Mouse (Mus musculus) midbrain, embryonic 10.5 days (tissue): Measurements from ENCODE around the gene Ugt1a6a. TPM values are rescaled to one million over a fixed set of nuclear protein-coding genes. Genes with fewer than 3 reads are reported as not detected.
"Not testable (repeated sequence)": the region's sequence is repeated elsewhere in the genome, so short reads cannot be mapped to it uniquely, and the experiment has no call there.

Source experiments
- DNase-seq: peaks from one replicate; pipeline ENCODE4 v3.0.0-alpha.2; 2017; ENCODE audit warnings: low spot score
- H3K27ac ChIP-seq: fragments of 300-500 bp; sonication (generic); replicated peaks from 2 replicates; pipeline ENCODE4 v1.5.1; 2016; ENCODE audit warnings: mild to moderate bottlenecking
- H3K27me3 ChIP-seq: fragments of 300-500 bp; sonication (generic); 2 replicates; pipeline ENCODE4 v1.6.1; 2016; ENCODE audit warnings: low read depth, mild to moderate bottlenecking; ENCODE audit not compliant: poor library complexity, severe bottlenecking
- H3K36me3 ChIP-seq: fragments of 300-500 bp; sonication (generic); 2 replicates; pipeline ENCODE4 v1.6.1; 2016; ENCODE audit warnings: mild to moderate bottlenecking, moderate library complexity
- H3K4me1 ChIP-seq: fragments of 300-500 bp; sonication (generic); 2 replicates; pipeline ENCODE4 v1.6.1; 2016
- H3K4me3 ChIP-seq: fragments of 300-500 bp; sonication (generic); 2 replicates; pipeline ENCODE4 v1.5.1; 2016; ENCODE audit warnings: mild to moderate bottlenecking, moderate library complexity
- H3K9me3 ChIP-seq: fragments of 300-500 bp; sonication (generic); replicated peaks from 2 replicates; pipeline ENCODE4 v1.6.1; 2016; ENCODE audit warnings: mild to moderate bottlenecking
- WGBS: fragments of 180-500 bp; shearing (Covaris S2); methylation state at CpG from one replicate; pipeline ENCODE4 v1.1.7; 2016; 5-methylcytosine and 5-hydroxymethylcytosine counted together
- polyA plus RNA-seq: library from polyadenylated mRNA; unstranded; fragments of >200 nt; fragmentation: Nextera tagmentation; extraction: Ambion mirVana; gene quantifications from 2 replicates; pipeline ENCODE4 v1.2.1, GENCODE M21; 2016

Gene Ugt1a6a
- polyA plus RNA-seq, 1 experiment from 2014 or later, result not detected

DNA sequence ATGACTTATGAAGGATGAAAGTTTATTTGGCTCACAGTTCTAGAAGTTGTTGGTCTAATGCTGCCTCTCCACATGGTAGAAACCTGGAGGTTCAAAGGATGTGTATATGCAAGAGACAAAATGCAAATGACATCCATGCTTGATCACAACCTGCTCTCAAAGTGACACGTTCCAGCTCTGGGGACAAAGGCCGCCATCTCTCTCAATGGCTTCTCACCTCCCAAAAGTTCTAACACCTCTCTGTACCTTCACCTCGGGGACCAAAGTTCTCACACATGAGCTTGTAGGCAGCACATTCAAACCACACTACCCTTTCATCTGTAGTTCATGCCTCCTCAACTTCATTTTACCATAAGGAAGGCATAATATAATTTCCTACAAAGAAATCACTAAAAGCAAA lies 83.0 kb downstream of the Ugt1a6a start:
- 43% methylated on average over 3 of the region's 3 CpGs for WGBS
- no peak for DNase-seq
- Histone ChIP-seq H3K4me3 (no peak overlapping the region), H3K9me3 (no peaks in the 10 kb centered on the region; the same call in 1 of the 2 replicates), H3K4me1 (no peaks in the 10 kb centered on the region), H3K36me3 (no peaks in the 10 kb centered on the region), H3K27ac (no peak overlapping the region), H3K27me3 (no peaks in the 10 kb centered on the region)

DNA sequence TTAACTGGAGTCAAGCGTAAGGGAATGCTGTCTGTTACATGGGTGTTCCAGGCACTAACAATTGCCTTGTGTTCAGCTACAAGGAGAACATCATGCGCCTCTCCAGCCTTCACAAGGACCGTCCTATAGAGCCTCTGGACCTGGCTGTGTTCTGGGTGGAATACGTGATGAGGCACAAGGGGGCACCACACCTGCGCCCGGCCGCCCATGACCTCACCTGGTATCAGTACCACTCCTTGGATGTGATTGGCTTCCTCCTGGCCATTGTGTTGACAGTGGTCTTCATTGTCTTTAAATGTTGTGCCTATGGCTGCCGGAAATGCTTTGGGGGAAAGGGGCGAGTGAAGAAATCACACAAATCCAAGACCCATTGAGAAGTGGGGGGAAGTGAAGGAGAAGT lies 83.4 kb downstream of the Ugt1a6a start:
- peak; percentile 20 for DNase-seq
- H3K4me1 ChIP-seq, result no peaks in the 10 kb centered on the region
- whole genome bisulfite sequencing, result 76% methylated on average over 9 of the region's 9 CpGs

DNA sequence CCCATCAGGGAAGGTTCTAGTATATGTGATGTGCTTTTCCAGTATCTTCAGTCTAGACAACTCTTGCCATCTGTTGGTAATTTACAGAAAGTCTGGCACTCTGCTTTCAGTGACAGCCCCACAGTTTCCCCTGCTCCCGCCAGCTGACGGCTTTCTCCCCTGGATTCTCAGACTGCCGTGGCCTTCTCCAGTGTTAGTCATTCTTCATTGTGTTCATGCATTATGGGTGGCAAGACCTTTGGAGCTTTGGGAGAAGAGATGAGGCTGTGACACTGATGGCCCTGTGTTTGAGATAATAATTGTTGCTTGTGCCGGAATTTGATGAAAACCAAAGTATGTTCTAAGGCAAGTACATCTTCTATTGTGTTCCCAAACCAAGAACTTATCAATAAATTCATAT lies 84.0 kb downstream of the Ugt1a6a start:
- Histone ChIP-seq H3K27ac (no peak overlapping the region), H3K9me3 (no peaks in the 10 kb centered on the region; the same call in 1 of the 2 replicates), H3K27me3 (no peaks in the 10 kb centered on the region), H3K4me1 (no peaks in the 10 kb centered on the region), H3K36me3 (no peaks in the 10 kb centered on the region), H3K4me3 (no peak overlapping the region)
- 52% methylated on average over 4 of the region's 4 CpGs for WGBS
- DNase-seq, result peak; percentile 15

More for the DNA sequence above, 83.4 kb downstream of the Ugt1a6a start:
- Histone ChIP-seq H3K9me3 (no peaks in the 10 kb centered on the region; the same call in 1 of the 2 replicates), H3K36me3 (no peaks in the 10 kb centered on the region), H3K27me3 (no peaks in the 10 kb centered on the region), H3K27ac (no peak overlapping the region), H3K4me3 (no peak overlapping the region)

DNA sequence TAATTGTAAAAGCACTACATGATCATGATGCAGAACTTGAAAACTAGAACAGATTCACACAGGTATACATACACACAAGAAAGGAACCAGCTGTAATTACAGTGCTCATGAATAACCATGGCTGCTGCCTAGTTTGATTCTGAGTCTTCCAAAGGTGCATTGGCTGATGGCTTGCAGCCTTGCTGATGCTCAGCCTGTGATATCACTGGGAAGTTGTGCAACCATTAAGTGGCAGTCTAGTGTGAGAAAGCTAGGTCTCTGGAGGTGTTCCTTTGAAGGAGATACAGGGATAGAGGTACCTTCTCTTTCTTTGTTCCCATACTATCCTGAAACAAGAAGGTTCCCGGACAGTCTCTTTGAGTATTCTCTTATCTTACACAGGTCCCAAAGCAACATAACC lies 84.4 kb downstream of the Ugt1a6a start:
- Histone ChIP-seq H3K9me3 (no peaks in the 10 kb centered on the region; the same call in 1 of the 2 replicates), H3K27ac (no peak overlapping the region), H3K4me1 (no peaks in the 10 kb centered on the region), H3K36me3 (no peaks in the 10 kb centered on the region), H3K27me3 (no peaks in the 10 kb centered on the region), H3K4me3 (no peak overlapping the region)
- WGBS, result 17% methylated on average over 1 of the region's 1 CpGs
- DNase-seq, result no peak

DNA sequence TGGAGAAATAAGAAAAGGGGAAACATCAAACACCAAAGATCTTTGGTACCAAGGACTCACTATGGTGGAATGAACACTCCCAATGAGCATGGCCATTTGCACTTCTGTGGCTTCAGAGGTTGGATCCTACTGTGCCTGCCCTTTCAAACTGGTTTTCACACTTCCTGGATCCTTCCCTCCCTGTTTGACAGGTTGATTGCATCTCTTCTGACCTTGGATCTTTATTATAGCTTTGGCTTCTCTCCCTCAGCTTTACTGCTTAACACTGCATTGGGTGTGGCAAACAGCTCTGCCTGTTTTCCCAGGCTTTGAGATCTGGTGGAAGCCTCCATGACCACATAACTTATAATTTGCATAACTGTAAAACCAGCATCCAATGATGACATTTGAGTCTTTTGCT lies 85.7 kb downstream of the Ugt1a6a start:
- Histone ChIP-seq H3K9me3 (peaks cover 2% of the 10 kb centered on the region), H3K4me3 (no peak overlapping the region), H3K27ac (no peak overlapping the region), H3K36me3 (no peaks in the 10 kb centered on the region), H3K4me1 (no peaks in the 10 kb centered on the region), H3K27me3 (no peaks in the 10 kb centered on the region)
- DNase-seq, result peak; percentile 18

DNA sequence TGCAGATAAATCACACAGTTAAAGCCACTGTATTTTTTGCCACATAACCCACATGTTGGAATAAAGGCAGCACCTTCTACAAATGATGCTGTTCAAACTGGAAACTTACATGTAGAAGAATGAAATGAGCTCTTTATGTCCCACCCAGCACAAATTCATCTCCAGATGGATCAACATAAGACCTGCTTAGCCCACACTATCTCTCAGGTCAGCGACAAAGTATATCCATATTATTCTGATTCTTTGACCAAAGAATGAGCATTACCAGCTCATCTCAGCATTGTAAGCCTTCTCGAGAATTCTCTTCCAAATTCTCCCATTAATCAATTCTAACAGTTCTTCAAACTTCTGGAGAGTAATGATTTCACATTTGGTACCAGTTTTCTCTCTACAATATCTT lies 87.6 kb downstream of the Ugt1a6a start:
- no peak for DNase-seq
- WGBS, result 57% methylated on average over 2 of the region's 2 CpGs
- H3K36me3 ChIP-seq, result no peaks in the 10 kb centered on the region
- no peak overlapping the region for H3K27ac ChIP-seq
- H3K4me1 ChIP-seq, result no peaks in the 10 kb centered on the region
- no peaks in the 10 kb centered on the region for H3K27me3 ChIP-seq
- no peak overlapping the region for H3K4me3 ChIP-seq
- H3K9me3 ChIP-seq, result peaks cover 21% of the 10 kb centered on the region

DNA sequence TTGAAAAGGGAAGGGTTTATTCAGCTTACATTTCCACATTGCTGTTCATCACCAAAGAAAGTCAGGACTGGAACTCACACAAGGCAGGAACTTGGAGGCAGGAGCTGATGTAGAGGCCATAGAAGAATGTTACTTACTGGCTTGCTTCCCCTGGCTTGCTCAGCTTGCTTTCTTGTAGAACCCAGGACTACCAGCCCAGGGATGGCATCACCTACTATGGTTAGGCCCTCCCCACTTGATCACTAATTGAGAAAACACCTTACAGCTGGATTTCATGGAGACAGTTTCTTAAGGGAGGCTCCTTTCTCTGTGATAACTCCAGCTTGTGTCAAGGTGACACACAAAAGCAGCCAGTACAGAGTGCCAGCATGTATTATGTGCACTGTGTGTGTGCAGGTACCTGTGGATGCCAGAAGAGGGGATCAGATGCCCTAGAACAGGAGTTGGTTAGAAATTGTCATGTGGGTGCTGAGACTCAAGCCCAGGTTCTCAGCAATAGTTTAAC lies 88.5 kb downstream of the Ugt1a6a start:
- not testable (repeated sequence) for H3K4me1 ChIP-seq, H3K36me3 ChIP-seq, H3K4me3 ChIP-seq, H3K27ac ChIP-seq, H3K27me3 ChIP-seq
- peak; percentile 18 for DNase-seq
- peaks cover 29% of the 10 kb centered on the region for H3K9me3 ChIP-seq

DNA sequence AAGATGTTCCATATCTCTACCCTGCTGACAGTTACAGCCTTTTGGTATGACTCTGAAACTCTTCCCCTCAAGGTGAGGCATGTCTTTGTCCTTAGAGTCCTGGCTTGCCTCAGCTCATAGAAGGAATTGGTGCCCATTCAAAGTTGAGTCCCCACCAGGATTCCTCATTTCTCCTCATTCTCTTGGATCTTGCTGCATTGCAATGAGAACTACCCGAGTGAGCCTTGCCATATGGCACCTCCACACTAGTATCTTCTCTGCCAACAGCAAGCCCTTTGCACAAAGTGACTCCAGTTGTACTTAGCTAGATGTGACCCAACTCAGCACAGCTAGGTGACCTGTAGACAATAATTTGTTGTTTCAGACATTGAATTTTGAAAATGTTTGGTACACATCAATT lies 89.0 kb downstream of the Ugt1a6a start:
- WGBS, result 62% methylated on average over 1 of the region's 1 CpGs
- Histone ChIP-seq H3K4me1 (no peaks in the 10 kb centered on the region), H3K9me3 (peaks cover 34% of the 10 kb centered on the region), H3K4me3 (no peak overlapping the region), H3K36me3 (no peaks in the 10 kb centered on the region), H3K27ac (no peak overlapping the region), H3K27me3 (no peaks in the 10 kb centered on the region)
- DNase-seq, result peak; percentile 17

DNA sequence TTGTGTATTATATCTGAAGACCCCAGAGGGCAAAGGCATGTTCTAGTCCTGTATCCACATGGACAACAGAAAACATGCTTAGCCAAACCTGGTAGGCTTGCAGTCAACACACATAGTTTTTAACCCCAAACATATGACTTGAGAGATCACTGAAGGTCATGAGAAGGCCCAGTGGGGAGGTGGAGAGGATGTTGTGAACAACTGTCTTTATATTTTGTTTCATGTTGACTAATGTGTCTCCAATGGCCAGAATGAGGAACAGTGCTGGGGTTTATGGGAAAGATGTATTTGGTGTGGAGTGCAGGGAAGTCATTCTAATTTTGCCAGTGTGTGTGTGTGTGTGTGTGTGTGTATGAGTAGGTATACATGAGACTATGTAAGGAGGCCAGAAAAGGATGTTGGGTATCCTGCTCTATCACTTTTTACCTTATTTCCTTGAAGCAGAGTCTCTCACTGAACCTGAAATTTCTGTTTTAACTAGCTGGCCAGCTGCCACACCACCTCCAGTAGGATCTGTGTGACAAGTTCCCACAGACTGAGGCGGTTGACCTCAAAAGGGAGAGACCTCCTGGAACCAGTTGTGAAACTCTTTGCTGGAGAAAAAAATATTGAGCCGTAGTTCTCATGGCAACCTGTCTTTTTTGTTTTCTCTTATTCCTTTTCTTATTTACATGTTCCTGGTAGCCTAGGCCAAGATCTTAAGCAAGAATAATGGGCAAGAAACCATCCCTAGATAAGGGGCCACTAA lies 89.6 kb downstream of the Ugt1a6a start:
- peak; percentile 16 for DNase-seq
- H3K4me3 ChIP-seq, result no peak overlapping the region
- no peaks in the 10 kb centered on the region for H3K27me3 ChIP-seq
- no peaks in the 10 kb centered on the region for H3K36me3 ChIP-seq
- peaks cover 40% of the 10 kb centered on the region for H3K9me3 ChIP-seq
- H3K4me1 ChIP-seq, result no peaks in the 10 kb centered on the region
- no peak overlapping the region for H3K27ac ChIP-seq
- WGBS, result 68% methylated on average over 2 of the region's 2 CpGs

DNA sequence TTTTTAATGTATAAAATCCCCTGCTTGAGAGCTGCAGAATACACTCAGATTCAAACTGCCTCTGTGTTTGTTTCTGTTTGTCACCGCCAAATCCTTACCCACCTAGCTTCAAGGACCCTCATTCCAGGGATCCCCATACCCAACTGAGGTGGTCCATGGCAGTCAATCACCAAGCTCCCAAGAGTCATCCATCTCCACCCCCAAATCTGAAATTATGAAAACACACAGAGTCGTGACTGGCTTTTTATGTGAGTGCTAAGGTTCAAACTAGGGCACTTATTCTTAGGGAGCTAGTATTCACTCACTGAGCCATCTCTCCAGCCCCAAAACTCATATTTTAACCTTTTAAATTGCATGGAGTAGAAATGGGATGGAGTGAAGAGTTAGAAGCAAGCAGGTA lies 90.7 kb downstream of the Ugt1a6a start:
- not testable (repeated sequence) for H3K27me3 ChIP-seq, H3K27ac ChIP-seq, H3K4me1 ChIP-seq, H3K4me3 ChIP-seq, H3K36me3 ChIP-seq
- WGBS, result 44% methylated on average over 2 of the region's 2 CpGs
- peaks cover 51% of the 10 kb centered on the region for H3K9me3 ChIP-seq
- peak; percentile 11 for DNase-seq

DNA sequence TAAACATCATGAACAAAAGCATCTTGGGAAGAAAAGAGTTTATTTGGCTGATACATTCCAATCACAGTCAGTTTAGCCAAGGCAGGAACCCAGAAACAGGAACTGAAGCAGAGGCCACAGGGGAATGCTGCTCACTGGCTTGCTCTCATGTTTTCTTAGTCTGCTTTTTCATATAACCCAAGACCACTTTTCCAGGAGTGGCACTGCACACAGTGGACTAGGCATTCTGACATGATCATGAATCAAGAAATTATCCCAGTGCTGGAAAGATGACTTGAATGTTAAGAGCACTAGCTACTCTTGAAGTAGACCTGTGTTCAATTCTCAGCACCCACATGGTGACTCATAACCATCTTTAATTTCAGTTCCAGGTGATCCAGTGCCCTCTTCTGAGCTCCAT lies 91.1 kb downstream of the Ugt1a6a start:
- no peaks in the 10 kb centered on the region for H3K36me3 ChIP-seq
- H3K9me3 ChIP-seq, result peaks cover 56% of the 10 kb centered on the region
- no peak overlapping the region for H3K27ac ChIP-seq
- no peak overlapping the region for H3K4me3 ChIP-seq
- H3K27me3 ChIP-seq, result no peaks in the 10 kb centered on the region
- peak; percentile 11 for DNase-seq
- H3K4me1 ChIP-seq, result no peaks in the 10 kb centered on the region

DNA sequence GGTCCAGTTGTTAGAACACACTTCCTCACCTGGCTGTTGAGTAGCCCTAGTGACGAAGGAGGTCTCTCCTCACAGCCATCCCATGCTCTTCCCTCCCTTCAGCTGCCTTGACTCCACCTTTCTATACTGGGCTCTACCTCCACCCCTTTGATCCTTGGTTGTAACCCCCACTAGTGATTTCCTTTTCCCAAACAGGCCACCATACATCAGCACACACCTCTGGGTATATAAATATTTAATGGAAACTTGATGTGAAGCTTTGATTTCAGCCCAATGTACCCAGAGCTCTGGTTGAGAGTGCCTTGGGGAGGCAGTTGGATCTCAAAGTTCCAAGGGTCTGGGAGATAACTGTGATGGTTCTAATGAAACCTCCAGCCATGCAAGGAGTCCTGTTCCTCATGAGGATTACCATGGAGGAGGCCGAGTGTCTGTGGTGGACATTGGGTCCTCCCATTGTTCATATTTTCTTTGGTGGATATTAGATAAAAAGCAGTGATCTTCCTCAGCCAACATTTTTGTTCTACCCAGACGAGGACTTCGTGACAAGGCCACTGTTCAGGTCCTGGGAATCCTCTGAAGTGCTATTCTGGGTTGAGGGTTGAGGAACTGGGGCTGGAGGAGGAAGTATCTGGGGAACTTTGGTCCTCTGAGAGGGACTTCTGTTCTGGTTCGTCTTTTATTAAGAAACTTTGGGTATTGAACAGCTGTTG lies 92.2 kb downstream of the Ugt1a6a start, which contains the start of gene Mroh2a:
Gene Mroh2a, plus strand, starts transcription at position 317 of the 710 bp plus-strand sequence.
- Histone ChIP-seq H3K27ac (no peak within 1 kb of the TSS), H3K4me3 (no peak within 1 kb of the TSS), H3K4me1 (no peaks in the 10 kb centered on the region), H3K36me3 (no peaks in the 10 kb centered on the region), H3K9me3 (peaks cover 67% of the 10 kb centered on the region), H3K27me3 (no peaks in the 10 kb centered on the region)
- 58% methylated on average over 5 of the region's 5 CpGs for WGBS
- peak; percentile 13 for DNase-seq

DNA sequence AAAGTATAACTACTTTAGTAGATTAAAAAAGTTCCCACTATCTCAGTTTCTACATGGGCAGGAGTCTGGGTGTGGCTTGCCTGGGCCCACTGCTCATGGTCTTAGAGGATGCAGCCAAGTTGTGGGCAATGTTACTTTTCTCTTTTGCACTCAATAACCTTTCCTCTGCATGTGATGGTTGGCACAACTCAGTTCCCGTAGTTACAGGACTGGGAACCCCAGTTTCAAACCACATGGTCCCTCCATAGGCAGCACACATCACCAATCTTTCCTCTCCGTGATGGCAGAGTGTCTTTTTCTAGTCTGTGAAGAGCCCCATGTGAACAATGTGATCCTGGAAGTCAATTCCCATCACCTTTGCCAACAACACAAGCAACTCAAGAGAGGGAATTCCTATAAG lies 92.9 kb downstream of the Ugt1a6a start:
- 60% methylated on average over 2 of the region's 2 CpGs for WGBS

More for the DNA sequence above, 92.9 kb downstream of the Ugt1a6a start:
- H3K4me1 ChIP-seq, result no peaks in the 10 kb centered on the region
- no peak overlapping the region for H3K27ac ChIP-seq
- H3K27me3 ChIP-seq, result no peaks in the 10 kb centered on the region
- peaks cover 73% of the 10 kb centered on the region for H3K9me3 ChIP-seq
- H3K4me3 ChIP-seq, result no peak overlapping the region
- DNase-seq, result peak; percentile 16
- H3K36me3 ChIP-seq, result no peaks in the 10 kb centered on the region
